Mouse (Mus musculus) hindbrain, postnatal 0 days (tissue): ENCODE data around the gene Lrfn4. TPM values are rescaled to one million over a fixed set of nuclear protein-coding genes. Genes with fewer than 3 reads are reported as not detected.

Experiments
- ATAC-seq: fragments of 200-750 bp; cut with Nextera tagmentation; 2 replicates; pipeline ENCODE4 v1.8.0; 2017; ENCODE audit warnings: mild to moderate bottlenecking, moderate TSS enrichment, moderate library complexity
- DNase-seq: peaks from one replicate; pipeline ENCODE4 v3.0.0-alpha.2; 2015; ENCODE audit warnings: low spot score
- H3K27ac ChIP-seq: fragments of 300-500 bp; sonication (generic); 2 replicates; pipeline ENCODE4 v1.5.1; 2014; ENCODE audit warnings: mild to moderate bottlenecking
- H3K27me3 ChIP-seq: fragments of 300-500 bp; sonication (generic); 2 replicates; pipeline ENCODE4 v1.6.1; 2014; ENCODE audit warnings: low read length, mixed read lengths; ENCODE audit not compliant: insufficient read depth
- H3K36me3 ChIP-seq: fragments of 300-500 bp; sonication (generic); 2 replicates; pipeline ENCODE4 v1.6.1; 2014; ENCODE audit warnings: low read length, mixed read lengths; ENCODE audit not compliant: insufficient read depth
- H3K4me1 ChIP-seq: fragments of 300-500 bp; sonication (generic); 2 replicates; pipeline ENCODE4 v1.6.1; 2014; ENCODE audit warnings: antibody characterized with exemption, low read length, mixed read lengths; ENCODE audit not compliant: insufficient read depth
- H3K4me2 ChIP-seq: fragments of 300-500 bp; sonication (generic); 2 replicates; pipeline ENCODE4 v1.6.1; 2014; ENCODE audit warnings: low read depth, mild to moderate bottlenecking, low read length, moderate library complexity, mixed read lengths
- H3K4me3 ChIP-seq: fragments of 300-500 bp; sonication (generic); 2 replicates; pipeline ENCODE4 v1.5.1; 2014; ENCODE audit warnings: low read length
- H3K9ac ChIP-seq: fragments of 300-500 bp; sonication (generic); replicated peaks from 2 replicates; pipeline ENCODE4 v1.6.1; 2014; ENCODE audit warnings: mild to moderate bottlenecking, low read length, moderate library complexity, mixed read lengths
- H3K9me3 ChIP-seq: fragments of 300-500 bp; sonication (generic); 2 replicates; pipeline ENCODE4 v1.6.1; 2016; ENCODE audit warnings: low read length, mixed read lengths
- CTCF ChIP-seq: IDR thresholded peaks from 2 replicates; pipeline ENCODE4 v1.5.1; 2016; ENCODE audit warnings: antibody characterized with exemption, control low read depth, low read depth
- WGBS: fragments of 180-500 bp; shearing (Covaris S2); extraction: QIAGEN DNeasy Blood & Tissue Kit; methylation state at CpG from one replicate; pipeline ENCODE4 v1.1.7; 2014; 5-methylcytosine and 5-hydroxymethylcytosine counted together
- polyA plus RNA-seq: library from polyadenylated mRNA; unstranded; fragments of >200 nt; fragmentation: Nextera tagmentation; extraction: Ambion mirVana; gene quantifications from 2 replicates; pipeline ENCODE4 v1.2.1, GENCODE M21; 2015
- total RNA-seq: library from RNA; depleted of rRNA; stranded (reverse); fragments of >200 nt; gene quantifications from 2 replicates; pipeline ENCODE4 v1.2.3, GENCODE M21; 2014

Lrfn4 gene
- total and polyA plus RNA-seq, 2 experiments from 2014 or later: 15.6 to 178 TPM

- ATAC-seq (peak; percentile 60), DNase-seq (no peak)
- peak overlapping the region; percentile 81 for H3K9ac ChIP-seq
- peaks cover 25% of the 10 kb centered on the region for H3K36me3 ChIP-seq
- H3K27ac ChIP-seq: peak overlapping the region; percentile 95
- H3K4me3 ChIP-seq: peak overlapping the region; percentile 85
- H3K4me1 ChIP-seq: peaks cover 10% of the 10 kb centered on the region; the same call in 1 of the 2 replicates
- H3K9me3 ChIP-seq: no peaks in the 10 kb centered on the region
- TF ChIP-seq CTCF: no peak
- H3K27me3 ChIP-seq: no peaks in the 10 kb centered on the region
- 1% methylated on average over 35 of the region's 35 CpGs for WGBS
- peak overlapping the region; percentile 94 for H3K4me2 ChIP-seq
These were observed 10.5 kb upstream of the Lrfn4 start for GRCm38 (mm10) chr19:4625829-4626535.

GRCm38 (mm10) chr19:4625179-4625828 lies 9.8 kb upstream of the Lrfn4 start, which contains the start of gene Rce1:
Gene Rce1 (minus strand): TSS chr19:4625641.
- Histone ChIP-seq H3K9ac (peak within 1 kb of the TSS; percentile 81), H3K4me1 (peaks cover 10% of the 10 kb centered on the region; the same call in 1 of the 2 replicates), H3K4me2 (peak within 1 kb of the TSS; percentile 94), H3K27ac (peak within 1 kb of the TSS; percentile 95), H3K4me3 (peak within 1 kb of the TSS; percentile 85), H3K27me3 (no peaks in the 10 kb centered on the region), H3K36me3 (peaks cover 25% of the 10 kb centered on the region), H3K9me3 (no peaks in the 10 kb centered on the region)
- ATAC-seq: peak; percentile 92
- DNase-seq: peak; percentile 96
- no peak for TF ChIP-seq CTCF
- WGBS: under 1% methylated on average over 64 of the region's 64 CpGs

- TF ChIP-seq CTCF: no peak
- peak overlapping the region; percentile 95 for H3K27ac ChIP-seq
- peak overlapping the region; percentile 81 for H3K9ac ChIP-seq
- peaks cover 10% of the 10 kb centered on the region; the same call in 1 of the 2 replicates for H3K4me1 ChIP-seq
- no peaks in the 10 kb centered on the region for H3K9me3 ChIP-seq
- H3K27me3 ChIP-seq: no peaks in the 10 kb centered on the region
- peak overlapping the region; percentile 94 for H3K4me2 ChIP-seq
- peak overlapping the region; percentile 85 for H3K4me3 ChIP-seq
- peaks cover 25% of the 10 kb centered on the region for H3K36me3 ChIP-seq
- ATAC-seq (no peak), DNase-seq (no peak)
- 22% methylated on average over 4 of the region's 4 CpGs for WGBS
These were observed 9.1 kb upstream of the Lrfn4 start for GRCm38 (mm10) chr19:4624406-4625178.

- Histone ChIP-seq H3K4me1 (peaks cover 10% of the 10 kb centered on the region; the same call in 1 of the 2 replicates), H3K27me3 (no peaks in the 10 kb centered on the region), H3K4me3 (no peak overlapping the region), H3K9ac (no peak overlapping the region), H3K9me3 (no peaks in the 10 kb centered on the region), H3K36me3 (peaks cover 25% of the 10 kb centered on the region), H3K27ac (no peak overlapping the region), H3K4me2 (no peak overlapping the region)
- WGBS: 88% methylated on average over 12 of the region's 12 CpGs
- ATAC-seq: no peak
- no peak for TF ChIP-seq CTCF
- no peak for DNase-seq
These were observed 8.5 kb upstream of the Lrfn4 start for GRCm38 (mm10) chr19:4624006-4624405.

- Histone ChIP-seq H3K4me2 (no peak overlapping the region), H3K9me3 (no peaks in the 10 kb centered on the region), H3K4me1 (peaks cover 10% of the 10 kb centered on the region; the same call in 1 of the 2 replicates), H3K9ac (no peak overlapping the region), H3K4me3 (no peak overlapping the region), H3K27me3 (no peaks in the 10 kb centered on the region), H3K36me3 (peaks cover 25% of the 10 kb centered on the region), H3K27ac (no peak overlapping the region)
- whole genome bisulfite sequencing: 96% methylated on average over 9 of the region's 9 CpGs
- ATAC-seq (no peak), DNase-seq (no peak)
- TF ChIP-seq CTCF: no peak
These were observed 8.0 kb upstream of the Lrfn4 start for GRCm38 (mm10) chr19:4623419-4623818.

GRCm38 (mm10) chr19:4622780-4623179 lies 7.3 kb upstream of the Lrfn4 start:
- no peak for ATAC-seq

More at GRCm38 (mm10) chr19:4622780-4623179, 7.3 kb upstream of the Lrfn4 start:
- H3K9me3 ChIP-seq: no peaks in the 10 kb centered on the region
- no peak overlapping the region for H3K4me2 ChIP-seq
- peaks cover 25% of the 10 kb centered on the region for H3K36me3 ChIP-seq
- no peak overlapping the region for H3K27ac ChIP-seq
- no peaks in the 10 kb centered on the region for H3K27me3 ChIP-seq
- no peak overlapping the region for H3K4me3 ChIP-seq
- DNase-seq: no peak
- H3K9ac ChIP-seq: no peak overlapping the region
- TF ChIP-seq CTCF: no peak
- peaks cover 10% of the 10 kb centered on the region; the same call in 1 of the 2 replicates for H3K4me1 ChIP-seq
- 56% methylated on average over 5 of the region's 5 CpGs for WGBS
